Mouse (Mus musculus): ENCODE results near the gene Ruvbl2. TPM values are rescaled to one million over a fixed set of nuclear protein-coding genes. Genes with fewer than 3 reads are reported as not detected.

Gene Ruvbl2
- polyA plus RNA-seq, 2 experiments, result 119 to 120 TPM

GRCm38 (mm10) chr7:45451344-45451982, 13.6 kb upstream of the Ruvbl2 start:
- Histone ChIP-seq H3K27me3 (ENCODE audit: control insufficient read depth, insufficient read depth, low read length) (no peaks in the 10 kb centered on the region), H3K4me1 (ENCODE audit: control insufficient read depth, insufficient read depth, low read length) (0 out of 2 replicates have a peak, but pooled peaks cover under 1% of the 10 kb centered on the region), H3K9ac (ENCODE audit: low read depth, low read length, severe bottlenecking) (no peak overlapping the region), H3K36me3 (ENCODE audit: control insufficient read depth, insufficient read depth, low read length) (peaks cover 60% of the 10 kb centered on the region), H3K4me2 (replicated peaks; ENCODE audit: low read depth, low read length, severe bottlenecking) (no peak overlapping the region), H3K4me3 (replicated peaks; ENCODE audit: low read length) (no peak overlapping the region), H3K27ac (replicated peaks; ENCODE audit: low read depth, low read length) (no peak overlapping the region), H3K9me3 (ENCODE audit: control insufficient read depth, low read length) (no peaks in the 10 kb centered on the region)
- TF ChIP-seq POLR2A (IDR thresholded peaks at IDR 0.05; ENCODE audit: borderline replicate concordance, extremely low read depth, insufficient read depth, insufficient read length), result no peak
- DNase-seq (ENCODE audit: low spot score), result peak; percentile 78
- peak; percentile 75 for ATAC-seq (ENCODE audit: low FRiP score, low read depth)
- WGBS, result 54% methylated on average over 23 of the region's 23 CpGs

DNA sequence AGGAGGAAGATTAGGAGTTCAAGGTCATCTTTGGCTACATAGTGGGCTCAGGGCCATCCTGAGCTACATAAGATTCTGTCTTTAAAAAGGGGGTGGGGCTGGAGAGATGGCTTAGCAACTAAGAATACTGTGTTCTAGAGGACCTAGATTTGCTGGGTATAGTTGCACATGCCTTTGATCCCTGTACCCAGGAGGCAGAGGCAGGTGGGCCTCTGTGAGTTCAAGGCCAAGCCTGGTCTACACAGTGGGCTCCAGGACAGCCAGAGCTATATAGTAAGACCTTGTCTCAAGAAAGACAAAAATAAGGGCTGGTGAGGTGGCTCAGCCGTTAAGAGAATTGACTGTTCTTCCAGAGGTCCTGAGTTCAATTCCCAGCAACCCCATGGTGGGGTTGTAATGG, 12.1 kb upstream of the Ruvbl2 start:
- no peak for TF ChIP-seq POLR2A (IDR thresholded peaks at IDR 0.05; ENCODE audit: borderline replicate concordance, extremely low read depth, insufficient read depth, insufficient read length)
- Histone ChIP-seq H3K9ac (ENCODE audit: low read depth, low read length, severe bottlenecking) (no peak overlapping the region), H3K4me2 (replicated peaks; ENCODE audit: low read depth, low read length, severe bottlenecking) (no peak overlapping the region), H3K4me3 (replicated peaks; ENCODE audit: low read length) (no peak overlapping the region), H3K36me3 (ENCODE audit: control insufficient read depth, insufficient read depth, low read length) (peaks cover 59% of the 10 kb centered on the region), H3K4me1 (ENCODE audit: control insufficient read depth, insufficient read depth, low read length) (no peaks in the 10 kb centered on the region), H3K27me3 (ENCODE audit: control insufficient read depth, insufficient read depth, low read length) (no peaks in the 10 kb centered on the region), H3K9me3 (ENCODE audit: control insufficient read depth, low read length) (no peaks in the 10 kb centered on the region), H3K27ac (replicated peaks; ENCODE audit: low read depth, low read length) (no peak overlapping the region)
- WGBS, result 83% methylated on average over 1 of the region's 1 CpGs
- ATAC-seq (ENCODE audit: low FRiP score, low read depth) (no peak), DNase-seq (ENCODE audit: low spot score) (no peak)

- peak; percentile 59 for DNase-seq (ENCODE audit: low spot score)
- no peak for TF ChIP-seq POLR2A (IDR thresholded peaks at IDR 0.05; ENCODE audit: borderline replicate concordance, extremely low read depth, insufficient read depth, insufficient read length)
- ATAC-seq (ENCODE audit: low FRiP score, low read depth), result 0 out of 2 replicates have a peak, but pooled peaks have one; percentile 47
Observed at GRCm38 (mm10) chr7:45447325-45447990, 9.6 kb upstream of the Ruvbl2 start.

DNA sequence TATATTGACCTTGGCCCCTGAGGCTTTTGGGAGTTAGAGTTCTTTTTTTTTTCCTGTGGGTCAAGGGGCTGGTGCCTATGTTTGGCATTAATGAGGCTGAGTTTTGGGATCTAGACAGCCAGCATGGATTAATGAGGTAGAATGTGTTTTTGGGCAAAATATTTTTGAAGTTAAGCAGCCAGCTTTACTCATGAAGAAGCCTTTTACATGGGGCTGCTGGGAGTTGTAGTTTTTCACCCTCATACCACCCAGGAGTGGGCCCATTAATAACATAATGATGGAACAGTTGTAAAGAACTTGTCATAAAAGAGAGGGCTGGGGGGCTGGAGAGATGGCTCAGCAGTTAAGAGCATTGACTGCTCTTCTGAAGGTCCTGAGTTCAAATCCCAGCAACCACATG, 8.7 kb upstream of the Ruvbl2 start:
- Histone ChIP-seq H3K9me3 (ENCODE audit: control insufficient read depth, low read length) (no peaks in the 10 kb centered on the region), H3K4me2 (replicated peaks; ENCODE audit: low read depth, low read length, severe bottlenecking) (no peak overlapping the region), H3K4me1 (ENCODE audit: control insufficient read depth, insufficient read depth, low read length) (no peaks in the 10 kb centered on the region), H3K4me3 (replicated peaks; ENCODE audit: low read length) (no peak overlapping the region), H3K36me3 (ENCODE audit: control insufficient read depth, insufficient read depth, low read length) (peaks cover 62% of the 10 kb centered on the region), H3K9ac (ENCODE audit: low read depth, low read length, severe bottlenecking) (no peak overlapping the region), H3K27ac (replicated peaks; ENCODE audit: low read depth, low read length) (no peak overlapping the region), H3K27me3 (ENCODE audit: control insufficient read depth, insufficient read depth, low read length) (no peaks in the 10 kb centered on the region)
- TF ChIP-seq POLR2A (IDR thresholded peaks at IDR 0.05; ENCODE audit: borderline replicate concordance, extremely low read depth, insufficient read depth, insufficient read length), result no peak
- ATAC-seq (ENCODE audit: low FRiP score, low read depth) (no peak), DNase-seq (ENCODE audit: low spot score) (no peak)

More at GRCm38 (mm10) chr7:45447325-45447990, 9.6 kb upstream of the Ruvbl2 start:
- Histone ChIP-seq H3K36me3 (ENCODE audit: control insufficient read depth, insufficient read depth, low read length) (peaks cover 66% of the 10 kb centered on the region), H3K4me2 (replicated peaks; ENCODE audit: low read depth, low read length, severe bottlenecking) (no peak overlapping the region), H3K27ac (replicated peaks; ENCODE audit: low read depth, low read length) (no peak overlapping the region), H3K27me3 (ENCODE audit: control insufficient read depth, insufficient read depth, low read length) (no peaks in the 10 kb centered on the region), H3K4me3 (replicated peaks; ENCODE audit: low read length) (no peak overlapping the region), H3K9ac (ENCODE audit: low read depth, low read length, severe bottlenecking) (no peak overlapping the region), H3K4me1 (ENCODE audit: control insufficient read depth, insufficient read depth, low read length) (no peaks in the 10 kb centered on the region), H3K9me3 (ENCODE audit: control insufficient read depth, low read length) (no peaks in the 10 kb centered on the region)
- 34% methylated on average over 11 of the region's 11 CpGs for WGBS

DNA sequence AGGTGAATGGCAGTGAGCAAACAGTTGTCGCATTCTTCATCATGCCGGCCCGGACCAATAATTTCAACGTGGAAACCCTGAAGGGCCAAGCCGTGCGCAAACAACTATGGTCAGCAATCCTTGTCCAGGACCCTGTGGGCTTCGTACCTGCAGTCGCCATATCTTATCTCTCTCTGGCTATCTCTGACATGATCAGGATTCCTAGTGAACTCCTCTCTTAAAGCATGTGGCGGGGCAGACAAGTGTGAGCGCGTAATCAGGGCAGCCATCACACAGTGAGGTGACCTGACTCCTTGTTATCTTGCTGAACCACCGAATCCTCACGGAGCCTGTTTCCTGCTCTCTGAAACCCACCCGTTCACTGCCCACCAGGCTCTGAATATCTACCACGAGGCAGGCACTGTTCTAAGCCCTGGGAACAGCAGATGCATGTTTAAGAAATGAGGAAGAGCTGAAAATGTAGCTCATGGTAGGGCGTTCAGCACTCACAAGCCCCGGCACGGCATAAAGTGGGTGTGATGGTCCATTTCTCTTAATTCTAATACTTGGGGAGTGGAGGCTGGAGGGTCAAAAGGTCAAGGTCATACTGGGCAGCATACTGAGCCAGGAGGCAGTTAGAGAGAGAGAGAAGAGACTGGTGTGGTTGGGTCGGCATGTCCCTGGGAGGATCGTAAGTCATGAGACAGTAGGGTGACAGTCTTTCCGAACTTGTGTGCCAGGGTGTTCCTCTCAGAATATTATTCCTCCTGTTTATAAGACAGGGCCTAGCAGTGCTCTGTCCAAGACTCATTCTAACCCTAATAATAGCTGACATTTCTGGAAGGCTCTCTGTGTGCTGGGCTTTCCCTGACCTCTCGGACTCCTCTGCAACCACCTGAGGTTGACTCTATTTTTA, 5.9 kb upstream of the Ruvbl2 start:
- Histone ChIP-seq H3K4me2 (replicated peaks; ENCODE audit: low read depth, low read length, severe bottlenecking) (no peak overlapping the region), H3K27ac (replicated peaks; ENCODE audit: low read depth, low read length) (no peak overlapping the region), H3K4me1 (ENCODE audit: control insufficient read depth, insufficient read depth, low read length) (no peaks in the 10 kb centered on the region), H3K27me3 (ENCODE audit: control insufficient read depth, insufficient read depth, low read length) (no peaks in the 10 kb centered on the region), H3K9me3 (ENCODE audit: control insufficient read depth, low read length) (no peaks in the 10 kb centered on the region), H3K9ac (ENCODE audit: low read depth, low read length, severe bottlenecking) (no peak overlapping the region), H3K4me3 (replicated peaks; ENCODE audit: low read length) (no peak overlapping the region), H3K36me3 (ENCODE audit: control insufficient read depth, insufficient read depth, low read length) (peaks cover 72% of the 10 kb centered on the region)
- no peak for TF ChIP-seq POLR2A (IDR thresholded peaks at IDR 0.05; ENCODE audit: borderline replicate concordance, extremely low read depth, insufficient read depth, insufficient read length)
- WGBS, result 84% methylated on average over 22 of the region's 22 CpGs
- no peak for DNase-seq (ENCODE audit: low spot score)
- no peak for ATAC-seq (ENCODE audit: low FRiP score, low read depth)
